Mouse (Mus musculus) small intestine, adult 2 months (tissue): ENCODE data around the gene Rbm19. TPM values are rescaled to one million over a fixed set of nuclear protein-coding genes. Genes with fewer than 3 reads are reported as not detected.

ENCODE experiments used
- H3K27ac ChIP-seq: fragments of 200-500 bp; 2 replicates; pipeline ENCODE4 v1.5.1; 2012; ENCODE audit warnings: low read depth, low read length, control low read depth, inconsistent platforms; ENCODE audit not compliant: insufficient read depth
- H3K27me3 ChIP-seq: fragments of 200-500 bp; 2 replicates; pipeline ENCODE4 v1.6.1; 2012; ENCODE audit warnings: mild to moderate bottlenecking, moderate library complexity, low read length, inconsistent platforms; ENCODE audit not compliant: control insufficient read depth, insufficient read depth
- H3K36me3 ChIP-seq: fragments of 200-500 bp; 2 replicates; pipeline ENCODE4 v1.6.1; 2012; ENCODE audit warnings: mild to moderate bottlenecking, low read length, control low read depth, inconsistent platforms; ENCODE audit not compliant: control insufficient read depth, insufficient read depth
- H3K4me1 ChIP-seq: fragments of 200-500 bp; 2 replicates; pipeline ENCODE4 v1.6.1; 2012; ENCODE audit warnings: low read length, inconsistent platforms, mixed read lengths; ENCODE audit not compliant: control insufficient read depth, insufficient read depth, insufficient read length
- H3K4me3 ChIP-seq: fragments of 200-500 bp; 2 replicates; pipeline ENCODE4 v1.5.1; 2012; ENCODE audit warnings: low read depth, mild to moderate bottlenecking, control low read depth, inconsistent platforms, low read length, moderate library complexity
- CTCF ChIP-seq: fragments of 200-500 bp; IDR thresholded peaks from 2 replicates; pipeline ENCODE4 v1.5.1; 2012; ENCODE audit warnings: low read depth, mild to moderate bottlenecking, control low read depth, inconsistent platforms, low read length, moderate library complexity, mixed read lengths; ENCODE audit not compliant: insufficient replicate concordance, insufficient read length; ENCODE audit errors: extremely low read depth
- POLR2A ChIP-seq: fragments of 200-500 bp; IDR thresholded peaks from 2 replicates; pipeline ENCODE4 v1.6.1; 2012; ENCODE audit warnings: low read depth, mild to moderate bottlenecking, control low read depth, inconsistent platforms, low read length, moderate library complexity
- WGBS: fragments of 180-500 bp; shearing (Covaris S2); methylation state at CpG from one replicate; pipeline ENCODE4 v1.1.7; 2018; 5-methylcytosine and 5-hydroxymethylcytosine counted together
- polyA plus RNA-seq: library from polyadenylated mRNA; depleted of rRNA; stranded (reverse); fragments of >200 nt; gene quantifications from 2 replicates; pipeline ENCODE4 v1.2.3, GENCODE M21; 2012

Gene Rbm19
- polyA plus RNA-seq, 1 experiment, result 9.2 TPM

GRCm38 (mm10) chr5:120211182-120211581 is 94.9 kb downstream of the Rbm19 start:
- no peak overlapping the region for H3K27ac ChIP-seq
- no peak overlapping the region for H3K4me3 ChIP-seq
- no peaks in the 10 kb centered on the region for H3K36me3 ChIP-seq
- 27% methylated on average over 17 of the region's 17 CpGs for WGBS
- H3K4me1 ChIP-seq, result no peaks in the 10 kb centered on the region
- no peak for TF ChIP-seq POLR2A
- TF ChIP-seq CTCF, result peak; percentile 45; the same call in 1 of the 2 replicates
- no peaks in the 10 kb centered on the region; the same call in 1 of the 2 replicates for H3K27me3 ChIP-seq

GRCm38 (mm10) chr5:120214511-120214910 is 98.2 kb downstream of the Rbm19 start:
- no peaks in the 10 kb centered on the region; the same call in 1 of the 2 replicates for H3K27me3 ChIP-seq
- WGBS, result 64% methylated on average over 3 of the region's 3 CpGs
- no peak overlapping the region for H3K27ac ChIP-seq
- no peaks in the 10 kb centered on the region for H3K36me3 ChIP-seq
- H3K4me3 ChIP-seq, result no peak overlapping the region
- TF ChIP-seq CTCF (no peak), POLR2A (no peak)
- no peaks in the 10 kb centered on the region for H3K4me1 ChIP-seq

DNA sequence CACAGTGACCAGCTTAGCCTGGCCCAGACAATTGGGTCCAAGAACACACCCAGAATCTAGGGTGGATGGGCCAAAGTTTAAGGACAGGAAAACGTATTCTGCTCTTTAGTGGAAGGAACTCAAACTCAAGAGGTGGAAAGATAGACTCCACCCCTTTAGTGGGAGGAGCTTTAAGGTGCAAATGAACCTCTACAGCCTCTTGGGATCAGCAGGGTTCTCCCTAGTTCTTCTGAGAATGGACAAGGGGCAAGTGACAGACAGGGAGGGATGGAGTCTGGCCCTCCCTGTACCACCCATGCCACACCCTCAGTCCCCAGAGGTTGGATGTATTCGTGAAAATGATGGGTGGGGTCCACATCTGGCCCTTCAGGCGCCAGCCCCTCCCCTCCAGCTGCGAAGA is 105.0 kb downstream of the Rbm19 start:
- no peaks in the 10 kb centered on the region for H3K27me3 ChIP-seq
- no peaks in the 10 kb centered on the region for H3K4me1 ChIP-seq
- no peak overlapping the region for H3K4me3 ChIP-seq
- no peak overlapping the region for H3K27ac ChIP-seq
- H3K36me3 ChIP-seq, result no peaks in the 10 kb centered on the region
- TF ChIP-seq CTCF (no peak), POLR2A (no peak)
- WGBS, result 22% methylated on average over 4 of the region's 4 CpGs

DNA sequence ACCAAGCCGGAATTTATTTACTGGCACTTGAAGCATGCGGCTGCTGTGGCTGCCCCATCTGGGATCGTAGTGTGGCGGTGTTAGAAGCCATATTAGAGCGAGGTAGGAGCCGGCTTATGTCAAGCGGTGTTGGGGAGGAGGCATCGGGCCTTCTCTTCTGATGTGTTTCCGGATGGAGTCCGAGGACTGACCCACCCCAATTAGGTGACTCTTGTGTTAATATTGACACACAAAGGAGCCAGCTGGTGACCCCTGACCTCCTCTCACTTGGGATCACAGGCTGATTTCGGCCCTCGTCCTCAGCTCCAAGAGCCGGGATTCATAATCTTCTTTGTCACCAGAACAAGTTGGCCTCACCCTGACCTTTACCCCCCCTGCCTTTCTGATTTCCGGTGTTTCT is 109.1 kb downstream of the Rbm19 start:
- H3K27me3 ChIP-seq, result no peaks in the 10 kb centered on the region
- 0 out of 2 replicates have a peak, but pooled peaks cover 2% of the 10 kb centered on the region for H3K4me1 ChIP-seq
- no peak overlapping the region for H3K4me3 ChIP-seq
- 64% methylated on average over 14 of the region's 14 CpGs for WGBS
- H3K27ac ChIP-seq, result no peak overlapping the region
- H3K36me3 ChIP-seq, result no peaks in the 10 kb centered on the region
- TF ChIP-seq CTCF (no peak), POLR2A (no peak)

DNA sequence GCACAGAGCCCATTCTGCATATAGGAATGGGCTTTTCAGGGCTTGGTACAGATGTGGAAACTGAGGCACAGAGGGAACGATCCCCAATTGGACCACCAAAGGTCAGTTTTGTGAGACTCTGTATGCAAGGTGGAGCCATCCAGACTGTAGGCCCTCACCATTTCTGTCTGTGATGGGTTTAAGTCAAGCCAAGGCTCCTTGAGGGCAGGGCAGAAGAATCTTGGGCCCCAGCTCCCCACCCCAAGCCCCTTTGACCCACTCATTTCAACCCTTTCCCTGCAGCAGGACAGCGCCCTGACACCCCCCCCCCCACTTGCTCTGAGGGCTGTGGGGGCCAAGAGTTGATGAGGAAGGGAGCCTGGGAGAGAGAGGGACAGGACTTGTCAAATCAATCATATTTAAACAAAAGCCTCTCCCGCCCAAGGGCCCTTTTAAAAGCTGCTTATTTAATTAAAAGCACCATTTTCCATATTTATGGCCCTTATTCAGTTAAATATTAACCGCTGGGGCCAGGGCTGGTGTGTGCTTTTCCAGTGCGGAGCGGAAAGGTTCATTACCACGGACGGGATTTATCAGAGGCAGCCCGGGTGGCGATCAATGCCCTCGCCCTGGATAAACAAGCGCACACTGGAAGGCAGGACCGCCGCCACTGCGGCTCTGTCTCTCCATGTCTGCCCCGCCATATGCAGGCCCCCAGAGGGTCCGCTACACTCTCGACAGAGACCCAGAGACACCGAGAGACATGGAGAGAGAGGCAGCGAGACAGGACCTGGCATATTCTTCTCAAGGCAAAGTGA is 112.5 kb downstream of the Rbm19 start:
- no peak overlapping the region for H3K27ac ChIP-seq
- H3K36me3 ChIP-seq, result no peaks in the 10 kb centered on the region
- no peak overlapping the region for H3K4me3 ChIP-seq
- H3K27me3 ChIP-seq, result no peaks in the 10 kb centered on the region
- 0 out of 2 replicates have a peak, but pooled peaks cover 2% of the 10 kb centered on the region for H3K4me1 ChIP-seq
- TF ChIP-seq POLR2A (no peak), CTCF (no peak)
- WGBS, result 23% methylated on average over 20 of the region's 20 CpGs

DNA sequence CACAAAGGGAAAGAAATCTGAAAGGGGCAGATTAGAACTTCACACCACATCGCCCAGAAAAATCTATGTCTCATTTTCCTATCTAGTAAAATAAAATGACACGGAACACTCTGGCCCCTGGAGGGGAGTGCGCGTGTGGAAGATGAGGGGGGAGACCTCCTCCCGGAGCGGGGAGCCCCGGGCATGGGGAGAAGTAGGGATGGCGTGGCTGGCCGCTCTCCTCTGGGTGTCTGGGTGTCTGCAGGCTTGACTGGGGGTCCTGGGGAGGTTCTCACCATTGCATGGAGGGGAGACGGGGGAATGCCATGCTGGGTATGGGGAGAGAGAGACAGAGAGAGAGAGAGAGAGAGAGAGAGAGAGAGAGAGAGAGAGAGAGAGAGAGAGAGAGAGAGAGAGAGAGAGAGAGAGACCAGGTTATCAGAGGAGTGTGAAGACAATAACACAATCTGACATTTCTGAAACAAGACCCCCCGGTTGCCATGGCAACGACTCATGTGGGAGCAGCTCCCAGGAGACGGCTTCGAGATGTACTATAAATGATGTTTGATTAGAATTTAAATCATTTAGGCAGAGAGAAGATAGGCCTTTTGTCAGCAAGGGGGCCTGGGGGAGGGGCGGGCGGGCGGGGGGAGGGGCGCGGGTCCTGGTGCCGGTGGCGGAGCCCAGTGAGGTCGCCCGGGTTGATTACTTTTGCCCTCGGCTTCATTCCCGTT is 115.3 kb downstream of the Rbm19 start:
- Histone ChIP-seq H3K36me3 (no peaks in the 10 kb centered on the region), H3K4me3 (no peak overlapping the region), H3K27me3 (no peaks in the 10 kb centered on the region), H3K27ac (no peak overlapping the region), H3K4me1 (0 out of 2 replicates have a peak, but pooled peaks cover 2% of the 10 kb centered on the region)
- TF ChIP-seq POLR2A (no peak), CTCF (no peak)
- 37% methylated on average over 25 of the region's 25 CpGs for WGBS

DNA sequence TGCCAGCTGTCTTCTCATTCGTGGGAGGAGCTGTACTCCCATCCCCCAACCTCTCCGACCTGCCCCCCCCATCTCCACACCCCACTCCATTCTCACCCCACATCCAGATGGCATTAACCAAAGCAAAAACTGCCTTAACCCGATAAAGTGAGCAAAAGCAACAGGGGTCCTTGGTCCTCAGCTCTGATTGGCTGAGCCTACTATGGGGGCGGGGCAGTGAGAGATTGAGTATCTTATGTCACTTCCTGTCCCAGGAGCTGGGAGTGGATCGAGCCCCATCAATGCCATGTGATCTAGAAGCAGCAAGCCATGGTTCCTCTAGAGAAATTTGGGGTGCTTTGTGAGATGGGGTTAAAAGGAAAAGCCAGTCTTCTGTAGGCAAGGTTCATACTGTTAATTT is 118.9 kb downstream of the Rbm19 start:
- Histone ChIP-seq H3K4me1 (no peaks in the 10 kb centered on the region), H3K27ac (no peak overlapping the region), H3K27me3 (no peaks in the 10 kb centered on the region), H3K4me3 (no peak overlapping the region), H3K36me3 (no peaks in the 10 kb centered on the region)
- TF ChIP-seq CTCF (no peak), POLR2A (no peak)
- WGBS, result 50% methylated on average over 5 of the region's 5 CpGs
